Mouse (Mus musculus) CH12.LX (cell line): Measurements from ENCODE around the gene Picalm.

ENCODE experiments used
- CHD2 ChIP-seq: IDR thresholded peaks from 2 replicates; pipeline ENCODE4 v1.6.1; 2011; ENCODE audit warnings: low read length, improper control_type of control experiment
- CTCF ChIP-seq, 2 experiments: IDR thresholded peaks in 1 of 2; conservative IDR thresholded peaks in 1 of 2; 2 replicates each; pipeline ENCODE4 v1.5.1; 2011 to 2012; ENCODE audit warnings: low read depth in 2 of 2, low read length in 2 of 2, improper control_type of control experiment in 1 of 2, inconsistent platforms in 1 of 2, mild to moderate bottlenecking in 1 of 2, moderate library complexity in 1 of 2

DNA sequence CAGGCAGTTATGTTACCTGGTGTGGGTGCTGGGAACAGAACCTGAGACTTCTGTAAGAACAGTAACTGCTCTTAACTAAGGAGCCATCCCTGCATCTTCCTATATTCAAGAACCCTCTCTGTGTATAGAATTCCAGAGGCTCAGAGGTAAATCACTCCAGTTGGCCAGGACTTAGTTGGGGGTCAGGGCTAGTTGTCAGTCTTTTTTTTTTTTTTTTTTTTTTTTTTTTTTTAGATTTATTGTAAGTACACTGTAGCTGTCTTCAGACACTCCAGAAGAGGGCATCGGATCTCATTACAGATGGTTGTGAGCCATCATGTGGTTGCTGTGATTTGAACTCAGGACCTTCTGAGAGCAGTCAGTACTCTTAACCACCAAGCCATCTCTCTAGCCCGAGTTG lies 91.5 kb downstream of the Picalm start:
- TF ChIP-seq CTCF (conservative IDR thresholded peaks at IDR 0.05 in 1 of 2, IDR thresholded peaks at IDR 0.05 in 1 of 2; ENCODE audit: low read depth in 2 of 2, low read length in 2 of 2) (no peak), CHD2 (no peak)
